Mouse (Mus musculus): ENCODE data around the gene Rap2c. TPM values are rescaled to one million over a fixed set of nuclear protein-coding genes. Genes with fewer than 3 reads are reported as not detected.

Rap2c gene
- total RNA-seq, 2 experiments from 2014 or later = 28.8 to 29.9 TPM

DNA sequence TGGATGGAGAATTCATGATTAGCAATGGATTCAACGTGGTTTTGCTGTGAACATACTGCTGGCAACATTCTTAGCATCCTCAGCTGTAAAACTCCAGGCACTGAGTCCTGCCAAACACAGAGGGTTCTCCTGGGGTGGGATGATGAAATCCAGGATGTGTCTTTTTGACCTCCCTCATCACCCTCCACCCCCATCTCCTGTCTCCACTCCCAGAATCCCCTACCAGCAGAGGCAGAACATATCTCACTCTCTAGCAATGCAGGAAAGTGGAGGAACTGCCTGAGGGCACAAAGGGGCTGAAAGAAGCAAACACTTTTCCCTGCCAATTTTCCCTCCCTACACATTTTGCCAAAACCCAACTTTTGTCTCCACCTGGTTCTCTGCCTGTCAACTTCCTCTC lies 29.2 kb downstream of the Rap2c start:
- intact Hi-C loops (cut with DNase I) = no loop called here
- no peak for DNase-seq (ENCODE audit: extremely low spot score in 1 of 2, low spot score in 2 of 2)

- intact Hi-C loops (cut with DNase I) = no loop called here
- peak in 1 of 2 experiments; percentile 5 for DNase-seq (ENCODE audit: extremely low spot score in 1 of 2, low spot score in 2 of 2)
Measured at GRCm38 (mm10) chrX:50978428-50978827, 39.4 kb downstream of the Rap2c start.

GRCm38 (mm10) chrX:50972145-50972544 lies 45.7 kb downstream of the Rap2c start:
- intact Hi-C loops (cut with DNase I) = no loop called here
- no peak for DNase-seq (ENCODE audit: extremely low spot score in 1 of 2, low spot score in 2 of 2)

DNA sequence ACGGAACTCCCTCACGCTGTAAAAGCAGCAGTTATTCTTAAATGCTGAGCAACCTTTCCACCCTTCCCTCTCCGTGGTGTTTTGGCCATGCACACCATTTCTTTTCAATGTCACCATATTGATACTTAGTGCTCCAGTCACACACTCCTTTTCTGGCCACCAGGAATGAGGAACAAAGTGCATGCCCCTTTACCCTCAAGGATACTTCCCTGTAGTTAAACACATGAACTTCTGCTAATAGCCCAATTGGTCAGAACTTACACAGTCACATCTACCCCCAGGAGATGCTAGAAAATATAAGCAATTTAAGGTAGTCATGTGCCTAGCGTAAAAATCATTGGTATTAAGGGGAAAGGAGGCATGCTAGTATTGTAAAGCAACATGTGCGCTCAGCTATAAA lies 47.9 kb downstream of the Rap2c start:
- intact Hi-C loops (cut with DNase I) = no loop called here
- no peak for DNase-seq (ENCODE audit: extremely low spot score in 1 of 2, low spot score in 2 of 2)

DNA sequence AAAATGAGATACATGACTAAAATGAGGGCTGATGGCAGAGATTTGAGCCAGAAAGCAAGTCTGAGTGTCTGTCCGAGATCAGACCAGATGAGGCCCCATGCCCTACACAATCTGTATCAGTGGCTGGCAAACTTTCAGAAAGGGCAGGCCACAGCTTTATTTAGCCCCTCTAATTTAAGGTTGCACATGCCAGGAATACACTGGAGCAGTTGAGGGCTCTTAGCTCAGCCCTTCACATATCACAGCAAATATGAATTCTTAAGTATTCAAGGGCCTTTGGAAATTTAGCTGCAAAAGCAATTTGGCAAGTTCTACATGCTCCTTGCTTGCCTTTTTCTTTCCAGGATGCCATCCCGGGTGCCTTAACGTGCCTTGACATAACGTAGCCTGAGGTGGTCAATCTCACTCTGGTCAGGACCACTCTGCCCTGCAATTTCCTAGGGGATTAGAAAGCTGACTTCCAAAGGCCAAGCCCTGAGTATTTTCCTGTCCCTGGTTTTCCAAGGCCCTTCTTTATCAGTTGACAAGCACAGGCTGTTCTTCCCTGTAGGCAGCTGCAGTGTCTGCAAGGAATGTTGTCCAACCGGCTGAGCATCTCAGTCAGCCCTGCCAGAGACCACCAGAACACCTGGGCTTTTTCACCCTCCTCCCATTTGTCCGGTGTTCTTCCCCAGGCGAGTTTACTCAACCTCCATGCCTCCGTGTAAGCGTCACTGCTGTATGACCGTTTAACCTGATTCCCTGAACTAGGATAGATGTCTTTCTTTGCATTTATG lies 49.5 kb downstream of the Rap2c start:
- DNase-seq (ENCODE audit: extremely low spot score in 1 of 2, low spot score in 2 of 2) = no peak
- intact Hi-C loops (cut with DNase I) = no loop called here

- no peak for DNase-seq (ENCODE audit: extremely low spot score in 1 of 2, low spot score in 2 of 2)
- intact Hi-C loops (cut with DNase I) = no loop called here
Measured at GRCm38 (mm10) chrX:50965157-50965556, 52.7 kb downstream of the Rap2c start.

DNA sequence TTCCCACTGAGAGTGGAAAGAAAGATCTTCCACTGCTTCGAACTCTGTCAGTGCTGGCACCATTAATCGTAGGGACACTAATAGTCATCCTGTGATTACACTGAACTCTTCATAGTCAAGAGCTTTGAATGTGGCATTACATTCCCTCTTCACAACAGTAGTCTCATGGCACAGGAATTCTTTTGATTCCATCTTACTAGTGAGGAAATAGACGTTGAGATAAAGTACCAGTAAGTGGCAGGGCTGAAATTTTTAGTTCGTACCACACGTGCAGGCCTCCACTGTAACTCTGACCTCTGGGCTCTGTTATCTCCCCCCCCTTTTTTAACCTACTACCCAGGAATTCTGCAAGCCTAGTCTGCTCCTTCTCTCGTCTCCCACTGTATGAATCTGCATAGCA lies 54.9 kb downstream of the Rap2c start:
- DNase-seq (ENCODE audit: extremely low spot score in 1 of 2, low spot score in 2 of 2) = no peak
- intact Hi-C loops (cut with DNase I) = no loop called here

Other genes with a start within 250 kb of the Rap2c start
- gene Stk26, start 177.0 kb downstream of the Rap2c start, total RNA-seq (2021) = 1 to 10 TPM in 1 of 2 experiments, under 1 TPM in 1; 0.97 to 1.7 TPM
- gene Frmd7, start 75.3 kb downstream of the Rap2c start, total RNA-seq (2021) = under 1 TPM; 0.69 to 0.85 TPM
- gene Mbnl3, start 188.5 kb upstream of the Rap2c start, total RNA-seq (2021) = under 1 TPM; 0.17 to 0.18 TPM

Data from left cerebral cortex, postnatal 10 days (tissue).